Mouse (Mus musculus) MEL (cell line): ENCODE measurements around the gene Prpf8. TPM values are rescaled to one million over a fixed set of nuclear protein-coding genes. Genes with fewer than 3 reads are reported as not detected.

Experiments
- DNase-seq: peaks from one replicate; pipeline ENCODE4 v3.0.0; 2011; ENCODE audit warnings: low read depth, low spot score
- H3K27ac ChIP-seq: 2 replicates; pipeline ENCODE4 v1.5.1; 2012; ENCODE audit warnings: low read depth, mild to moderate bottlenecking, control low read depth, low read length, moderate library complexity; ENCODE audit not compliant: control insufficient read depth
- H3K27me3 ChIP-seq, 2 experiments: fragments of 150-350 bp in 1 of 2; sonication (generic) in 1 of 2; 2 replicates each; pipeline ENCODE4 v1.6.1; 2012; ENCODE audit warnings: low read length in 2 of 2, mild to moderate bottlenecking in 2 of 2, improper control_type of control experiment in 1 of 2, moderate library complexity in 1 of 2; ENCODE audit not compliant: insufficient read depth in 2 of 2, control insufficient read depth in 1 of 2
- H3K36me3 ChIP-seq, 2 experiments: 2 replicates each; pipeline ENCODE4 v1.6.1; 2012 to 2014; ENCODE audit warnings: low read length in 2 of 2, improper control_type of control experiment in 1 of 2, inconsistent platforms in 1 of 2, mild to moderate bottlenecking in 1 of 2; ENCODE audit not compliant: insufficient read depth in 2 of 2, control insufficient read depth in 1 of 2
- H3K4me1 ChIP-seq, 2 experiments: fragments of 150-350 bp in 1 of 2; sonication (generic) in 1 of 2; 2 replicates each; pipeline ENCODE4 v1.6.1; 2012; ENCODE audit warnings: low read length in 2 of 2, improper control_type of control experiment in 1 of 2, mild to moderate bottlenecking in 1 of 2; ENCODE audit not compliant: insufficient read depth in 2 of 2, control insufficient read depth in 1 of 2
- H3K4me3 ChIP-seq, 2 experiments: fragments of 150-350 bp in 1 of 2; sonication (generic) in 1 of 2; 2 replicates each; pipeline ENCODE4 v1.5.1; 2012; ENCODE audit warnings: low read depth in 2 of 2, low read length in 2 of 2, mild to moderate bottlenecking in 2 of 2, moderate library complexity in 2 of 2, control low read depth in 1 of 2, improper control_type of control experiment in 1 of 2; ENCODE audit not compliant: control insufficient read depth in 1 of 2, insufficient read depth in 1 of 2
- H3K79me2 ChIP-seq: 2 replicates; pipeline ENCODE4 v1.6.1; 2012; ENCODE audit warnings: mild to moderate bottlenecking, low read length, moderate library complexity; ENCODE audit not compliant: control insufficient read depth, poor library complexity, insufficient read depth
- H3K9ac ChIP-seq: 2 replicates; pipeline ENCODE4 v1.6.1; 2012; ENCODE audit warnings: low read depth, mild to moderate bottlenecking, control low read depth, low read length, moderate library complexity; ENCODE audit not compliant: control insufficient read depth, poor library complexity, severe bottlenecking
- H3K9me3 ChIP-seq: fragments of 150-350 bp; sonication (generic); replicated peaks from 2 replicates; pipeline ENCODE4 v1.6.1; 2012; ENCODE audit warnings: mild to moderate bottlenecking, low read length, improper control_type of control experiment, moderate library complexity; ENCODE audit not compliant: insufficient read depth
- BHLHE40 ChIP-seq: IDR thresholded peaks from 2 replicates; pipeline ENCODE4 v1.6.1; 2012; ENCODE audit warnings: low read depth, mild to moderate bottlenecking, inconsistent platforms, low read length, improper control_type of control experiment, borderline replicate concordance
- CHD1 ChIP-seq: IDR thresholded peaks from 2 replicates; pipeline ENCODE4 v1.6.1; 2012; ENCODE audit warnings: low read depth, mild to moderate bottlenecking, inconsistent platforms, low read length, improper control_type of control experiment
- CTCF ChIP-seq, 3 experiments: IDR thresholded peaks in 2 of 3; conservative IDR thresholded peaks in 1 of 3; 2 replicates each; pipeline ENCODE4 v1.5.1; 2011 to 2012; ENCODE audit warnings: low read length in 3 of 3, low read depth in 2 of 3, mild to moderate bottlenecking in 2 of 3, improper control_type of control experiment in 1 of 3, inconsistent platforms in 1 of 3, mixed read lengths in 1 of 3, moderate library complexity in 1 of 3; ENCODE audit not compliant: control insufficient read depth in 1 of 3, insufficient read depth in 1 of 3, poor library complexity in 1 of 3, severe bottlenecking in 1 of 3
- E2F4 ChIP-seq: IDR thresholded peaks from 2 replicates; pipeline ENCODE4 v1.6.1; 2011; ENCODE audit warnings: low read depth, low read length, improper control_type of control experiment, borderline replicate concordance
- ELF1 ChIP-seq: IDR thresholded peaks from 2 replicates; pipeline ENCODE4 v1.6.1; 2014; ENCODE audit warnings: low read depth, mild to moderate bottlenecking, inconsistent platforms, low read length, improper control_type of control experiment, moderate library complexity
- EP300 ChIP-seq, 2 experiments: IDR thresholded peaks; 2 replicates each; pipeline ENCODE4 v1.6.1; 2011; ENCODE audit warnings: improper control_type of control experiment in 2 of 2, low read length in 2 of 2, low read depth in 1 of 2, mild to moderate bottlenecking in 1 of 2
- GATA1 ChIP-seq: IDR thresholded peaks from 2 replicates; pipeline ENCODE4 v1.6.1; 2011; ENCODE audit warnings: low read depth, low read length, improper control_type of control experiment
- KAT2A ChIP-seq: conservative IDR thresholded peaks from 2 replicates; pipeline ENCODE4 v1.6.1; 2012; ENCODE audit warnings: low read depth, low read length, improper control_type of control experiment, inconsistent platforms
- MAFK ChIP-seq: IDR thresholded peaks from 2 replicates; pipeline ENCODE4 v1.6.1; 2011; ENCODE audit warnings: low read depth, mild to moderate bottlenecking, low read length, improper control_type of control experiment, borderline replicate concordance
- MEF2A ChIP-seq: IDR thresholded peaks from 2 replicates; pipeline ENCODE4 v1.6.1; 2014; ENCODE audit warnings: low read depth, mild to moderate bottlenecking, inconsistent platforms, low read length, improper control_type of control experiment; ENCODE audit not compliant: poor library complexity, insufficient replicate concordance, severe bottlenecking; ENCODE audit errors: extremely low read depth
- MXI1 ChIP-seq: IDR thresholded peaks from 2 replicates; pipeline ENCODE4 v1.6.1; 2011; ENCODE audit warnings: mild to moderate bottlenecking, low read depth, low read length, improper control_type of control experiment
- MYC ChIP-seq: IDR thresholded peaks from 2 replicates; pipeline ENCODE4 v1.6.1; 2011; ENCODE audit warnings: low read depth, mild to moderate bottlenecking, low read length, improper control_type of control experiment, moderate library complexity
- NRF1 ChIP-seq: IDR thresholded peaks from 2 replicates; pipeline ENCODE4 v1.6.1; 2014; ENCODE audit warnings: low read depth, mild to moderate bottlenecking, inconsistent platforms, low read length, improper control_type of control experiment, moderate library complexity; ENCODE audit not compliant: poor library complexity, insufficient read depth, severe bottlenecking
- POLR2AphosphoS2 ChIP-seq: IDR thresholded peaks from 2 replicates; pipeline ENCODE4 v1.6.1; 2011; ENCODE audit warnings: low read length, improper control_type of control experiment
- POLR2AphosphoS5 ChIP-seq: IDR thresholded peaks from 2 replicates; pipeline ENCODE4 v1.6.1; 2012; ENCODE audit warnings: low read depth, borderline replicate concordance, mild to moderate bottlenecking, inconsistent platforms, low read length, moderate library complexity, mixed read lengths
- RAD21 ChIP-seq: IDR thresholded peaks from 2 replicates; pipeline ENCODE4 v1.6.1; 2011; ENCODE audit warnings: mild to moderate bottlenecking, low read depth, low read length, improper control_type of control experiment
- SMC3 ChIP-seq: IDR thresholded peaks from 2 replicates; pipeline ENCODE4 v1.6.1; 2011; ENCODE audit warnings: low read depth, low read length, improper control_type of control experiment
- TBP ChIP-seq: IDR thresholded peaks from 2 replicates; pipeline ENCODE4 v1.8.0; 2011; ENCODE audit warnings: low read depth, low read length, improper control_type of control experiment
- TCF12 ChIP-seq: IDR thresholded peaks from 2 replicates; pipeline ENCODE4 v1.6.1; 2014; ENCODE audit warnings: low read depth, mild to moderate bottlenecking, inconsistent platforms, low read length, improper control_type of control experiment, moderate library complexity
- UBTF ChIP-seq: IDR thresholded peaks from 2 replicates; pipeline ENCODE4 v1.6.1; 2012; ENCODE audit warnings: low read depth, mild to moderate bottlenecking, inconsistent platforms, low read length, improper control_type of control experiment, moderate library complexity, borderline replicate concordance; ENCODE audit not compliant: insufficient read depth
- USF1 ChIP-seq: IDR thresholded peaks from 2 replicates; pipeline ENCODE4 v1.6.1; 2014; ENCODE audit warnings: low read depth, mild to moderate bottlenecking, inconsistent platforms, low read length, improper control_type of control experiment, moderate library complexity
- ZMIZ1 ChIP-seq: IDR thresholded peaks from 2 replicates; pipeline ENCODE4 v1.6.1; 2012; ENCODE audit warnings: low read depth, mild to moderate bottlenecking, inconsistent platforms, low read length, improper control_type of control experiment, moderate library complexity
- polyA plus RNA-seq, 2 experiments: library from polyadenylated mRNA; stranded (reverse) in 1 of 2; unstranded in 1 of 2; fragments of >175 nt in 1 of 2; fragments of >200 nt in 1 of 2; gene quantifications; 2 replicates each; pipeline versions ENCODE4 v1.2.1 to v1.2.4; 2012; ENCODE audit warnings: low replicate concordance in 2 of 2, low read depth in 1 of 2; ENCODE audit not compliant: insufficient read length in 2 of 2, insufficient read depth in 1 of 2, missing spikeins in 1 of 2
- total RNA-seq: library from RNA; depleted of rRNA; stranded (reverse); fragments of 300-350 nt; gene quantifications from 2 replicates; pipeline ENCODE4 v1.2.3, GENCODE M21; 2012

Gene Prpf8
- total and polyA plus RNA-seq, 3 experiments, result 214 to 644 (median 276) TPM

DNA sequence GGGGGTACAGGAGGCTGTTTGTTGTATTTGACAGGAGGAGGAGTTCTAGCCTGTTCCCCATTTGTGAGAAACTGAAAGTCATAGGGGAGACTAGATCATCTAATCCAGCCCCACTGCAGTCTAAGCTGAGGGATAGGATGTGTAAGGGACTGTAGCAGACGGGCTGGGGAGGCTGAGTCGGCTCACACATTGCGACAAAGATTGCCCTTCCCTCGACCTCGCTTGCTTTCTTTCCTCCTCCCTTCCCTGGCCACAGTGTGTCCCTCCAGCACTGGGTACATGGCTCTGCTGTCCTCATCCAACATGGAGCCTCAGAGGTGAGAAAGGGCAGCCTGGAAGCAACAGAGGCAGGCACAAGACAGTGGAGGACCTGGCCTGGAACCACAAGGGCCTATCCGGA is 21.6 kb upstream of the Prpf8 start:
- no peak for TF ChIP-seq BHLHE40
- no peak for TF ChIP-seq TCF12
- TF ChIP-seq MAFK, result no peak
- TF ChIP-seq UBTF, result no peak
- no peak for TF ChIP-seq NRF1
- no peak for TF ChIP-seq RAD21
- TF ChIP-seq KAT2A, result no peak
- no peak for TF ChIP-seq CHD1
- TF ChIP-seq E2F4, result no peak
- no peak for TF ChIP-seq POLR2AphosphoS2
- no peak for TF ChIP-seq MEF2A
- TF ChIP-seq SMC3, result no peak
- no peak for TF ChIP-seq CTCF (IDR thresholded peaks at IDR 0.05 in 2 of 3, conservative IDR thresholded peaks at IDR 0.05 in 1 of 3; ENCODE audit: control insufficient read depth in 1 of 3, insufficient read depth in 1 of 3, low read depth in 2 of 3, low read length in 3 of 3, poor library complexity in 1 of 3, severe bottlenecking in 1 of 3)
- no peak for TF ChIP-seq ZMIZ1
- TF ChIP-seq TBP, result no peak
- no peak for TF ChIP-seq GATA1
- H3K79me2 ChIP-seq, result peaks cover 8% of the 10 kb centered on the region; the same call in 1 of the 2 replicates
- H3K4me3 ChIP-seq, result no peak overlapping the region
- peaks cover 0 to 11% of the 10 kb centered on the region in 2 experiments; a peak in 3 of 4 replicates for H3K4me1 ChIP-seq
- no peak overlapping the region for H3K27ac ChIP-seq
- no peak for DNase-seq
- H3K9ac ChIP-seq, result no peak overlapping the region
- H3K9me3 ChIP-seq, result no peaks in the 10 kb centered on the region
- H3K36me3 ChIP-seq, result peaks cover 0 to 8% of the 10 kb centered on the region in 2 experiments; a peak in 2 of 4 replicates
- H3K27me3 ChIP-seq, result no peaks in the 10 kb centered on the region

DNA sequence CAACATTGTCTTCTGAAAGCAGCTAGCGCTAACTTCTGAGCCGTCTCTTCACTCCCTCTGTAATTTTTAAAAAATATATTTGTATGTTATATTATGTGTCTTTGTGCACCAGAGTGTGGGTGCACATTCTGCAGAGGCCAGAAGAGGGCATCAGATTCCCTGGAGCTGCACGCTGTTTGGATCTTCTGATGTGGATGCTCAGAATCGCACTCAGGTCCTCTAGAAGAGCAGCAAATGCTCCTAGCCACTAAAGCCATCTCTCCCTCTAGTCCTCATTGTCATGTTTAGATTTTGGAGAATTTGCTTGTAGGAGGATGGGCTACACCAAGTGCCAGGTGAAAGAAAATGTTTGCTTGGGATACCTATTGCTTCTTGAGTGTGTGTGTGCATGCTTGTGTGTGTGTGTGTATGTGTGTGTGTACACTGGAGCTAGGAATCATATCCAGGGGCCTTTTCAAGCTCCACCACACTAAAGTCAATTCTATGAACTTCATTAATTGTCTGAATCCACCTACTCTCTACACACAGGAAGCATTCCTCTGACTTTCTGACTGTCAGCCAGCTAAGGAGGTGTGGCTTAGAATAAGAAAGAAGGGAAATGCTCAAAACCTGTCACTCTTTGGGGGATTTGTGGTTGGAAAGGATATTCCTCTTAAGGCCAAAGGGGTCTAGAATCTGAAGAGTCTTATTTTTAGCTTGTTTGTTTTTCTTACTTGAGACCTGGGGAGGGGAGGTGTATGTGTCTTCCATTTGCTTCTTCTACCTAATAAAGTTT is 19.7 kb upstream of the Prpf8 start:
- H3K9ac ChIP-seq, result no peak overlapping the region

More for the DNA sequence above, 19.7 kb upstream of the Prpf8 start:
- Histone ChIP-seq H3K79me2 (0 out of 2 replicates have a peak, but pooled peaks cover 4% of the 10 kb centered on the region), H3K27ac (no peak overlapping the region), H3K4me3 (no peak overlapping the region)
- TF ChIP-seq POLR2AphosphoS5 (no peak), CTCF (IDR thresholded peaks at IDR 0.05 in 2 of 3, conservative IDR thresholded peaks at IDR 0.05 in 1 of 3; ENCODE audit: control insufficient read depth in 1 of 3, insufficient read depth in 1 of 3, low read depth in 2 of 3, low read length in 3 of 3, poor library complexity in 1 of 3, severe bottlenecking in 1 of 3) (peak; percentile 24 to 27 (median 25); a peak in 4 of 6 replicates), MYC (no peak), MXI1 (no peak), USF1 (no peak), EP300 (IDR thresholded peaks at IDR 0.05; ENCODE audit: low read depth in 1 of 2, low read length in 2 of 2) (no peak), TBP (no peak), ELF1 (no peak)
- TF ChIP-seq, all 39 proteins: peak for 1
- no peaks in the 10 kb centered on the region for H3K27me3 ChIP-seq
- H3K36me3 ChIP-seq, result peaks cover 0 to 18% of the 10 kb centered on the region in 2 experiments; a peak in 2 of 4 replicates
- peaks cover 0 to 17% of the 10 kb centered on the region in 2 experiments for H3K4me1 ChIP-seq
- peak; percentile 48 for DNase-seq
- no peaks in the 10 kb centered on the region for H3K9me3 ChIP-seq
